Mouse (Mus musculus): Measurements from ENCODE around the gene L3mbtl1. TPM values are rescaled to one million over a fixed set of nuclear protein-coding genes. Genes with fewer than 3 reads are reported as not detected.

Gene L3mbtl1
- polyA plus RNA-seq, 1 experiment, result 13.4 TPM

GRCm38 (mm10) chr2:162991394-162992083, 48.3 kb downstream of the L3mbtl1 start:
- no peak for DNase-seq (ENCODE audit: extremely low spot score in 1 of 2, low spot score in 1 of 2)

- no peak for DNase-seq (ENCODE audit: extremely low spot score in 1 of 2, low spot score in 1 of 2)
Observed at GRCm38 (mm10) chr2:162992084-162992437, 48.8 kb downstream of the L3mbtl1 start.

- no peak for DNase-seq (ENCODE audit: extremely low spot score in 1 of 2, low spot score in 1 of 2)
Observed at GRCm38 (mm10) chr2:162993881-162994616, 50.8 kb downstream of the L3mbtl1 start.

DNA sequence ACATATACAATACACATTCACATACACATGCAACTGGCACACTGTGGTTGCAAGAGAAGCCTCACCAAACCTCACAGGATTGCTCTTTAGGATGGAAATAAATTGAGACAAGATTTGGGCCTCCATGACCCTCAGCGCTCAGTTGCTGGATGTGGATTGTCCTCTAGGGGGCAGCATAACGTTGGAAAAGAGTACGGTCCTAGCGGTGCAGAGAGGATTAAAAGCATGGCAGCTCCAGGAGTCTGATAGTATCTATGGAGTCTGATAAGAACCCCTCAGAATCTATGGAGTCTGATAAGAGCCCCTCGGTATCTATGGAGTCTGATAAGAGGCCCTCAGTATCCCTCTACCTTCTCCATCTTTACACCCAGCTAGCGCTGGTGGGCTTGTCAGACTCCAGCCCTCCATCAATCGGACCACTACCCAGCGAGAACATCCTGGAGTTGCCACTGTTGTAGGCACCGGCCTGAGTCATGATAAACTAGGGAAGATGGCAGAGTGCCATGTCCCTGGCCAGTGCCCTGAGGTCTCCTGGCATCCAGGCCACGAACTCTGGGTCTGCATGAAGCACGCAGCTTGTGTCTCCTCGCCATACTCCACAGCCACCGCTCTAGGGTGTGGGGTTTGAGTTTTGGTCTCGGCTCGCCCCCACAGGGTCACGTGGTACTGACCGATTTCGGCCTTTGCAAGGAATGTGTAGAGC, 55.4 kb downstream of the L3mbtl1 start:
- DNase-seq (ENCODE audit: extremely low spot score in 1 of 2, low spot score in 1 of 2), result peak in 1 of 2 experiments; percentile 87

- DNase-seq (ENCODE audit: extremely low spot score in 1 of 2, low spot score in 1 of 2), result peak in 1 of 2 experiments; percentile 45
Observed at GRCm38 (mm10) chr2:162999744-163000143, 56.5 kb downstream of the L3mbtl1 start.

DNA sequence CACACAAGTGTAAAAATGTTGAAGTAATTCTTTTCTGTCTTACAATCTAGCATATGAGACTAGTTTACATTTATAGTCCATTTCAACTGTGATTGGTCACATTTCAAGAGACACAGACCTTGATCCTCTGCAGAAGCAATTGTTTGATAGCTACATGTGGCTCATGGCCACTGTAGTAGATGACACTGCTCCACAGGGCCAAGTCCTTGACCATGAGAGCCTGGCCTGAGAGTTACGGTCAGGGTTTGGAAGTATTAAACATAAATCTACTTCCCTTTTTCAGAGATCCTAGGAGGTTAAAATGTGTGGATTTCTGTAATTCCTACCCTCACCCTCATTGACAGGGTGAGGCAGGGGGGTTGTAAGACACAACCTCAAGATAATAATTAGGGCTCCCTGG, 57.8 kb downstream of the L3mbtl1 start:
- no peak for DNase-seq (ENCODE audit: extremely low spot score in 1 of 2, low spot score in 1 of 2)

- no peak for DNase-seq (ENCODE audit: extremely low spot score in 1 of 2, low spot score in 1 of 2)
Observed at GRCm38 (mm10) chr2:163007299-163007698, 64.0 kb downstream of the L3mbtl1 start.

GRCm38 (mm10) chr2:163016916-163017743, 73.9 kb downstream of the L3mbtl1 start, which contains the start of gene Ift52:
Ift52 (plus strand) TSS chr2:163017354.
- DNase-seq (ENCODE audit: extremely low spot score in 1 of 2, low spot score in 1 of 2), result peak; percentile 77 to 95

Other genes starting within 250 kb of the L3mbtl1 start
- 164 and 174 TPM in 2 replicates for gene Srsf6, start 11.9 kb upstream of the L3mbtl1 start, polyA plus RNA-seq (2012; rRNA removed)
- gene Sgk2, start 43.9 kb downstream of the L3mbtl1 start, polyA plus RNA-seq (2012; rRNA removed), result 1.2 and 1.3 TPM in 2 replicates
- gene Ift52, start 73.9 kb downstream of the L3mbtl1 start, polyA plus RNA-seq (2012; rRNA removed), result 32.9 and 34.3 TPM in 2 replicates
- gene Mybl2, start 111.2 kb downstream of the L3mbtl1 start, polyA plus RNA-seq (2012; rRNA removed), result 1.8 and 2.6 TPM in 2 replicates
- not detected in 2 replicates for gene Gtsf1l, start 144.4 kb downstream of the L3mbtl1 start, polyA plus RNA-seq (2012; rRNA removed)

Measured in frontal cortex, adult 2 months (tissue).